Mouse (Mus musculus) ES-Bruce4 (cell line): ENCODE measurements around the gene Dlgap1.

Source experiments
- CTCF ChIP-seq: IDR thresholded peaks from one replicate; pipeline ENCODE4 v1.8.1; 2011; ENCODE audit warnings: low read depth, low read length
- EP300 ChIP-seq: IDR thresholded peaks from 2 replicates; pipeline ENCODE4 v1.6.1; 2011; ENCODE audit warnings: low read depth, low read length; ENCODE audit not compliant: insufficient read depth
- POLR2A ChIP-seq: IDR thresholded peaks from one replicate; pipeline ENCODE4 v1.8.1; 2011; ENCODE audit warnings: low read length; ENCODE audit not compliant: insufficient read depth

DNA sequence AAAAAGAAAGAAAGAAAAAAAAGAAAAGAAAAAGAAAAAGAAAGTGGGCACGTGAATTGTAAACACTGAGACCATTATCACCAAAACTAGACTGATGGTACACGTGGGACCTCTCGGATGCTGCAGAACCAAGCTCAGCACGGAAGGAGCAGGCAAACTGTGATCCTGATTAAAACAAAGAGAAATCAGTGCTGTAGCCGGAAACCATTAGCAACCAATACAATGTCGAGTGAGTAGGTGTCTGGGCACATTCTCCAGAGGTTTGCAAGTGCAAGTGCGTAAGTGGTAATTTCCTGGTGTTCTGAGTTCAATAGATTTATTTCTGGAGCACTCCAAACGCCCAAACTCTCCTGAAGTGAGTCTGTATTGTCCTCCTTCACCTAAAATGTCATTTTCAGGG, 428.8 kb downstream of the Dlgap1 start:
- no peak for TF ChIP-seq CTCF
- no peak for TF ChIP-seq EP300
- TF ChIP-seq POLR2A = no peak
